Mouse (Mus musculus) Muller cell, postnatal 12 days (primary cell): ENCODE measurements around the gene Rap1b.

Source experiments
- DNase-seq: peaks from one replicate; pipeline ENCODE4 v3.0.0-alpha.2; 2015; ENCODE audit errors: inconsistent ontology term

The Rap1b gene

GRCm38 (mm10) chr10:117818600-117818999 lies 27.2 kb downstream of the Rap1b start:
- DNase-seq = no peak

- no peak for DNase-seq
Measured at GRCm38 (mm10) chr10:117816721-117817120, 29.1 kb downstream of the Rap1b start.

GRCm38 (mm10) chr10:117812501-117812900 lies 33.3 kb downstream of the Rap1b start:
- no peak for DNase-seq

- no peak for DNase-seq
Measured at GRCm38 (mm10) chr10:117811555-117811954, 34.3 kb downstream of the Rap1b start.

- no peak for DNase-seq
Measured at GRCm38 (mm10) chr10:117810506-117810905, 35.3 kb downstream of the Rap1b start.

- DNase-seq = no peak
Measured at GRCm38 (mm10) chr10:117808068-117808467, 37.8 kb downstream of the Rap1b start.

- DNase-seq = no peak
Measured at GRCm38 (mm10) chr10:117805919-117806318, 39.9 kb downstream of the Rap1b start.

GRCm38 (mm10) chr10:117803870-117804850 lies 41.7 kb downstream of the Rap1b start:
- no peak for DNase-seq

- DNase-seq = no peak
Measured at GRCm38 (mm10) chr10:117801886-117802285, 43.9 kb downstream of the Rap1b start.

GRCm38 (mm10) chr10:117799806-117800205 lies 46.0 kb downstream of the Rap1b start:
- DNase-seq = no peak

GRCm38 (mm10) chr10:117798436-117799035 lies 47.3 kb downstream of the Rap1b start:
- DNase-seq = no peak

GRCm38 (mm10) chr10:117797684-117798083 lies 48.2 kb downstream of the Rap1b start:
- DNase-seq = no peak

GRCm38 (mm10) chr10:117797106-117797505 lies 48.7 kb downstream of the Rap1b start:
- no peak for DNase-seq

- no peak for DNase-seq
Measured at GRCm38 (mm10) chr10:117796181-117796580, 49.7 kb downstream of the Rap1b start.

- DNase-seq = no peak
Measured at GRCm38 (mm10) chr10:117795206-117795605, 50.6 kb downstream of the Rap1b start.

- no peak for DNase-seq
Measured at GRCm38 (mm10) chr10:117793436-117794030, 52.3 kb downstream of the Rap1b start.

- DNase-seq = peak; percentile 100
Measured at GRCm38 (mm10) chr10:117792141-117793091, 53.4 kb downstream of the Rap1b start, which contains the start of gene Nup107. Nup107 (minus strand) TSS chr10:117792705.

- no peak for DNase-seq
Measured at GRCm38 (mm10) chr10:117791171-117791470, 54.7 kb downstream of the Rap1b start.

- no peak for DNase-seq
Measured at GRCm38 (mm10) chr10:117790421-117791170, 55.2 kb downstream of the Rap1b start.

GRCm38 (mm10) chr10:117790011-117790410 lies 55.8 kb downstream of the Rap1b start:
- DNase-seq = no peak

- no peak for DNase-seq
Measured at GRCm38 (mm10) chr10:117784646-117785045, 61.2 kb downstream of the Rap1b start.
